Mouse (Mus musculus): ENCODE results near the gene Depdc1b. TPM values are rescaled to one million over a fixed set of nuclear protein-coding genes. Genes with fewer than 3 reads are reported as not detected.

The Depdc1b gene
- 0.77 and 1.6 TPM in 2 replicates for polyA plus RNA-seq (2015; fragmentation: Nextera tagmentation; extraction: Ambion mirVana)

DNA sequence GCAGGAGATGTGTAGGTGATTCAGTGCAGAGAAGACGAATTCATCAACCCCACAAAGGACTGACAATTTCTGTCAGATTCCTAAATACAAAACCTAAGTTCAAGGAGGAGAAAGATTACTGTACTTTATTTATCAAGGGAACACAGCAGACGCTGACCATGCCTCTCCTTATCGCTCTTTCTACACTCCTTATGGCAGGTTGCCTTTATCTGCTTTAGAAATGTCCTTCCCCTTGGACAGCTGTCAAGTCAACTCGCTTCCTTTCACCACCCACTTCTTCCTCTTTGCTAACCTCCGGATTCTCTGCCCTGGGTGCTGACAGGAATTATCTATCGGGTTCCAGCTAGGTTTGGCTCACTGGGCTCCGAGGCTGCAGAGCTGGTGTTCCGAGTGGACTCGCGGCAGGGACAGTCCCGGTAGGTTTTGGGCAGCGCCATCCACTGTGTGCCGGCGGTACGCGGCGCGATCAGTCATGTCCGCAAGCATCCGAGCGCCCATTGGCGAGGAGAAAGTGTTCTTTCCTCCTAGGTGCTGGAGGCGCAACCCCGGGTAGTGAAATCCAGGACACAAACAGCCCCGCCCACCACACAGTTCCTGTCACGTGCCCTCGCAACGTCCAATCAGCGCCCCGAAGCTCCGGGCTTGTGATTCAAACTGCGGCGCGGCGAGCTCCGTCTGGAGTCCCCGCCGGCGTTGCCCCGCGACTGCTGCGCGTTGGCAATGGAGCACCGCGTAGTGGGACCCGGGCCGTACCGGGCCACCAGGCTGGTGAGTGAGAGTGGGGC, at the start of gene Depdc1b:
Gene Depdc1b, plus strand, starts transcription at position 631 of the 785 bp plus-strand sequence.

DNA sequence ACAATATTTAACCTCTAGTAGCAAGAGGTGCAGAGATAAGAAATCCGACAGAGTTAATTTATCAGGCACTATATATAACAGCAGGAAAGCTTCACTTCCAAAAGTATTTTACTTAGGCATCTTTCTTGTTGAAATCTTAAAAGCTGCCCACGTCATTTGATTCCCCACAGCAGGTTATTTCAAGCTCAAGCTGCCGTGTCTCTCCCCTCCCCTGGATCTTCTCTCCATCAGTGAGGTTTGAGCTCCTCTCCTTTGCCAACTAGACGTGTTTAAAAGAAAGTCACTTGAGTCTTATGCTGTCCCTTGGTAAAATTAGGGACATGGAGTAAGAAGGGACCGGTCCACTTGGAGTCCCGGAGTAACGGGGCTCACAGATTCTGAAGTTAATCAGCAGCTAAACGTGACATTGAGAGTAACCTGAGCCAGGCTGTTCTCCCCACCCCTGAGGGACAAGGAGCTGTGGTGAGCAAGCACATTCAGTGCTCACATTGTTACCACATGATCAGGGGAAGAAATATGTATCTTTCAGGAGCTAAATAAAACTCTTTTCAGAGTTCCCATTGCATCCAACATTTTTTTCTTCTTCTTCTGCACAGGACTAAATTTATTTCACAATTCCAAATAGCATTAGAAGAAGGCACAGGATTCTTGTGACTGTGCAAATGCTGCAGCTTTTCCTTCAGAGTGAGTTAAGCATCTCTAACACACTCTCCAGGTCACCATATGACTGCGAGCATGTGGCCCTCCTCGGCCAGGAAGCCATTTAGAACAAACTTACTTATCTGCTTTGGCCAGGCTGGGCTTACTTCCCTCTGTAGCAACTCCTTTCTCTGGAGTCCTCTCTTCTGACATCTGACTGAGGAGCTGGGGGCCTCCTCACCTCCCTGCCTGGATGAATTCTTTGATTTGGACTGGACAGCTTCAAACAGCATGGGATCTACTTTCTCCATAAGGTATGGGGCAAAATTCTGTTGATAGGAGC, 133.3 kb downstream of the Depdc1b start, which contains the start of gene Pde4d:
Gene Pde4d, plus strand, starts transcription at position 833 of the 982 bp plus-strand sequence.

Other genes starting within 250 kb of the Depdc1b start
- 63.5 and 70.6 TPM in 2 replicates for gene Ndufaf2, start 157.7 kb upstream of the Depdc1b start, polyA plus RNA-seq (2015; fragmentation: Nextera tagmentation; extraction: Ambion mirVana)
- gene Ercc8, start 157.6 kb upstream of the Depdc1b start, polyA plus RNA-seq (2015; fragmentation: Nextera tagmentation; extraction: Ambion mirVana), result 9.0 and 10.0 TPM in 2 replicates
- gene Elovl7, start 101.9 kb upstream of the Depdc1b start, polyA plus RNA-seq (2015; fragmentation: Nextera tagmentation; extraction: Ambion mirVana), result 1.6 and 3.4 TPM in 2 replicates
- 5.1 and 6.1 TPM in 2 replicates for gene Pde4d, start 133.6 kb downstream of the Depdc1b start, polyA plus RNA-seq (2015; fragmentation: Nextera tagmentation; extraction: Ambion mirVana)